Mouse (Mus musculus) heart, postnatal 0 days (tissue): ENCODE data around the gene Frmd6.

Experiments used
- CTCF ChIP-seq: IDR thresholded peaks from 2 replicates; pipeline ENCODE4 v1.5.1; 2016; ENCODE audit warnings: antibody characterized with exemption, control low read depth, low read depth
- EP300 ChIP-seq: IDR thresholded peaks from 2 replicates; pipeline ENCODE4 v1.6.1; 2016; ENCODE audit warnings: antibody characterized with exemption, low read depth

DNA sequence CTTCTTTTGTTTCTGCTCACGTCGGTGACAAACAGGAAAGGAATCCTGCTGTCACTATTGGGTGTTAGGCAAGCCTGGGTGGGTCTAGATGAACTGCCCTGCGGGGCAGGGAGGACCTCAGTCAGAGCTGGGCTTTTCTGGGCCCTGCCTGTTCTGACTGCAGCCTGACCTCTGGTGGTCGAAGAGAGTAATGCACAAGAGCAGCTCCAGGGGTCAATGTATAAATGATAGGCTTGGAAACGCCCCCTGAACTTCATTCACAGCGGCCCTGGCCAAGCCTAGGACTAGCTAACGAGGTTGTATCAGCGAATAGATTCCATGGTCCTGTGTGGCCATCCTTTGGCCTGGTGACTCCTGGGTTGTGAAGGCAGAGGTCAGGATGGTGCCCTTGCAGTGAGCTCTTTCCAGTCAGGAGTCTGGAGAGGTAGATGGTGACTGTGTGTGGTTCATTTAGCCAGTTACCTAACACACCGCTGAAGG, 85.0 kb downstream of the Frmd6 start:
- TF ChIP-seq CTCF: peak; percentile 87
- TF ChIP-seq EP300: no peak
